Mouse (Mus musculus): ENCODE measurements around the gene Foxd1. TPM values are rescaled to one million over a fixed set of nuclear protein-coding genes. Genes with fewer than 3 reads are reported as not detected.
A peak's percentile ranks its signal among the peaks of the same experiment; 100 is the strongest.

Gene Foxd1
- polyA plus RNA-seq, 1 experiment from 2014 or later: 0.04 TPM

- no peak overlapping the region for H3K4me2 ChIP-seq (ENCODE audit: low read depth, low read length)
- H3K4me3 ChIP-seq (replicated peaks; ENCODE audit: low read length): no peak overlapping the region
- peaks cover 59% of the 10 kb centered on the region for H3K27me3 ChIP-seq (ENCODE audit: control insufficient read depth, insufficient read depth, low read length)
- H3K27ac ChIP-seq (ENCODE audit: low read length): no peak overlapping the region
- no peak overlapping the region for H3K9ac ChIP-seq (ENCODE audit: low read length)
- WGBS: 15% methylated on average over 8 of the region's 8 CpGs
- no peak for ATAC-seq (ENCODE audit: insufficient read depth, low FRiP score)
- H3K4me1 ChIP-seq (ENCODE audit: control insufficient read depth, insufficient read depth, low read length): peaks cover 13% of the 10 kb centered on the region
- no peaks in the 10 kb centered on the region for H3K36me3 ChIP-seq (ENCODE audit: control insufficient read depth, insufficient read depth, low read length)
- H3K9me3 ChIP-seq (replicated peaks; ENCODE audit: control insufficient read depth, low read length): no peaks in the 10 kb centered on the region
Observed at GRCm38 (mm10) chr13:98351527-98351926, 2.5 kb upstream of the Foxd1 start.

- whole genome bisulfite sequencing: 11% methylated on average over 14 of the region's 14 CpGs
- Histone ChIP-seq H3K27me3 (ENCODE audit: control insufficient read depth, insufficient read depth, low read length) (peaks cover 64% of the 10 kb centered on the region), H3K4me1 (ENCODE audit: control insufficient read depth, insufficient read depth, low read length) (peaks cover 13% of the 10 kb centered on the region), H3K36me3 (ENCODE audit: control insufficient read depth, insufficient read depth, low read length) (no peaks in the 10 kb centered on the region), H3K9me3 (replicated peaks; ENCODE audit: control insufficient read depth, low read length) (no peaks in the 10 kb centered on the region), H3K4me3 (replicated peaks; ENCODE audit: low read length) (no peak overlapping the region), H3K4me2 (ENCODE audit: low read depth, low read length) (no peak overlapping the region), H3K9ac (ENCODE audit: low read length) (no peak overlapping the region), H3K27ac (ENCODE audit: low read length) (no peak overlapping the region)
- no peak for ATAC-seq (ENCODE audit: insufficient read depth, low FRiP score)
Observed at GRCm38 (mm10) chr13:98352381-98352975, 1.6 kb upstream of the Foxd1 start.

GRCm38 (mm10) chr13:98353709-98354089 is 343 bp upstream of the Foxd1 start:
- Histone ChIP-seq H3K4me2 (ENCODE audit: low read depth, low read length) (peak overlapping the region; percentile 76), H3K9ac (ENCODE audit: low read length) (no peak overlapping the region), H3K9me3 (replicated peaks; ENCODE audit: control insufficient read depth, low read length) (no peaks in the 10 kb centered on the region), H3K36me3 (ENCODE audit: control insufficient read depth, insufficient read depth, low read length) (no peaks in the 10 kb centered on the region), H3K27ac (ENCODE audit: low read length) (no peak overlapping the region), H3K27me3 (ENCODE audit: control insufficient read depth, insufficient read depth, low read length) (peaks cover 75% of the 10 kb centered on the region), H3K4me3 (replicated peaks; ENCODE audit: low read length) (peak overlapping the region; percentile 47), H3K4me1 (ENCODE audit: control insufficient read depth, insufficient read depth, low read length) (peaks cover 13% of the 10 kb centered on the region)
- 2% methylated on average over 13 of the region's 13 CpGs for WGBS
- no peak; the same call in 1 of the 2 replicates for ATAC-seq (ENCODE audit: insufficient read depth, low FRiP score)

GRCm38 (mm10) chr13:98354871-98355558 is 973 bp downstream of the Foxd1 start:
- 2% methylated on average over 69 of the region's 102 CpGs for WGBS

GRCm38 (mm10) chr13:98355559-98356111 is 1.6 kb downstream of the Foxd1 start:
- Histone ChIP-seq H3K9ac (ENCODE audit: low read length) (no peak overlapping the region; the same call in 1 of the 2 replicates), H3K4me3 (replicated peaks; ENCODE audit: low read length) (peak overlapping the region; percentile 47), H3K36me3 (ENCODE audit: control insufficient read depth, insufficient read depth, low read length) (no peaks in the 10 kb centered on the region), H3K4me2 (ENCODE audit: low read depth, low read length) (peak overlapping the region; percentile 76), H3K27me3 (ENCODE audit: control insufficient read depth, insufficient read depth, low read length) (peaks cover 86% of the 10 kb centered on the region), H3K27ac (ENCODE audit: low read length) (no peak overlapping the region), H3K4me1 (ENCODE audit: control insufficient read depth, insufficient read depth, low read length) (peaks cover 13% of the 10 kb centered on the region), H3K9me3 (replicated peaks; ENCODE audit: control insufficient read depth, low read length) (no peaks in the 10 kb centered on the region)
- WGBS: under 1% methylated on average over 68 of the region's 81 CpGs
- ATAC-seq (ENCODE audit: insufficient read depth, low FRiP score): peak; percentile 42

More at GRCm38 (mm10) chr13:98354871-98355558, 973 bp downstream of the Foxd1 start:
- H3K4me2 ChIP-seq (ENCODE audit: low read depth, low read length): peak overlapping the region; percentile 76
- peak overlapping the region; percentile 47 for H3K4me3 ChIP-seq (replicated peaks; ENCODE audit: low read length)
- H3K9me3 ChIP-seq (replicated peaks; ENCODE audit: control insufficient read depth, low read length): no peaks in the 10 kb centered on the region
- peaks cover 13% of the 10 kb centered on the region for H3K4me1 ChIP-seq (ENCODE audit: control insufficient read depth, insufficient read depth, low read length)
- H3K27ac ChIP-seq (ENCODE audit: low read length): no peak overlapping the region
- H3K9ac ChIP-seq (ENCODE audit: low read length): peak overlapping the region; percentile 54; the same call in 1 of the 2 replicates
- peaks cover 86% of the 10 kb centered on the region for H3K27me3 ChIP-seq (ENCODE audit: control insufficient read depth, insufficient read depth, low read length)
- ATAC-seq (ENCODE audit: insufficient read depth, low FRiP score): peak; percentile 4; the same call in 1 of the 2 replicates
- H3K36me3 ChIP-seq (ENCODE audit: control insufficient read depth, insufficient read depth, low read length): no peaks in the 10 kb centered on the region

- no peaks in the 10 kb centered on the region for H3K36me3 ChIP-seq (ENCODE audit: control insufficient read depth, insufficient read depth, low read length)
- 7% methylated on average over 9 of the region's 9 CpGs for WGBS
- no peak overlapping the region for H3K4me2 ChIP-seq (ENCODE audit: low read depth, low read length)
- no peak overlapping the region for H3K27ac ChIP-seq (ENCODE audit: low read length)
- no peaks in the 10 kb centered on the region for H3K9me3 ChIP-seq (replicated peaks; ENCODE audit: control insufficient read depth, low read length)
- H3K27me3 ChIP-seq (ENCODE audit: control insufficient read depth, insufficient read depth, low read length): peaks cover 86% of the 10 kb centered on the region
- H3K4me3 ChIP-seq (replicated peaks; ENCODE audit: low read length): no peak overlapping the region
- H3K9ac ChIP-seq (ENCODE audit: low read length): no peak overlapping the region
- ATAC-seq (ENCODE audit: insufficient read depth, low FRiP score): no peak
- peaks cover 13% of the 10 kb centered on the region for H3K4me1 ChIP-seq (ENCODE audit: control insufficient read depth, insufficient read depth, low read length)
Observed at GRCm38 (mm10) chr13:98356176-98356972, 2.3 kb downstream of the Foxd1 start.

GRCm38 (mm10) chr13:98356973-98357425 is 3.0 kb downstream of the Foxd1 start:
- Histone ChIP-seq H3K4me1 (ENCODE audit: control insufficient read depth, insufficient read depth, low read length) (peaks cover 13% of the 10 kb centered on the region), H3K9me3 (replicated peaks; ENCODE audit: control insufficient read depth, low read length) (no peaks in the 10 kb centered on the region), H3K27me3 (ENCODE audit: control insufficient read depth, insufficient read depth, low read length) (peaks cover 82% of the 10 kb centered on the region), H3K9ac (ENCODE audit: low read length) (no peak overlapping the region), H3K36me3 (ENCODE audit: control insufficient read depth, insufficient read depth, low read length) (no peaks in the 10 kb centered on the region), H3K4me2 (ENCODE audit: low read depth, low read length) (no peak overlapping the region), H3K4me3 (replicated peaks; ENCODE audit: low read length) (no peak overlapping the region), H3K27ac (ENCODE audit: low read length) (no peak overlapping the region)
- ATAC-seq (ENCODE audit: insufficient read depth, low FRiP score): no peak
- 9% methylated on average over 6 of the region's 6 CpGs for WGBS

GRCm38 (mm10) chr13:98357433-98358423 is 3.7 kb downstream of the Foxd1 start:
- Histone ChIP-seq H3K27me3 (ENCODE audit: control insufficient read depth, insufficient read depth, low read length) (peaks cover 82% of the 10 kb centered on the region), H3K4me3 (replicated peaks; ENCODE audit: low read length) (no peak overlapping the region), H3K27ac (ENCODE audit: low read length) (no peak overlapping the region)

More at GRCm38 (mm10) chr13:98357433-98358423, 3.7 kb downstream of the Foxd1 start:
- Histone ChIP-seq H3K4me2 (ENCODE audit: low read depth, low read length) (no peak overlapping the region), H3K4me1 (ENCODE audit: control insufficient read depth, insufficient read depth, low read length) (peaks cover 13% of the 10 kb centered on the region), H3K9ac (ENCODE audit: low read length) (no peak overlapping the region), H3K36me3 (ENCODE audit: control insufficient read depth, insufficient read depth, low read length) (no peaks in the 10 kb centered on the region), H3K9me3 (replicated peaks; ENCODE audit: control insufficient read depth, low read length) (no peaks in the 10 kb centered on the region)
- 7% methylated on average over 18 of the region's 18 CpGs for WGBS
- ATAC-seq (ENCODE audit: insufficient read depth, low FRiP score): no peak

Measured in stomach, embryonic 16.5 days (tissue).